Mouse (Mus musculus) lung, embryonic 14.5 days (tissue): ENCODE measurements around the gene Hist1h4m. TPM values are rescaled to one million over a fixed set of nuclear protein-coding genes. Genes with fewer than 3 reads are reported as not detected.
"Not testable (repeated sequence)": the region's sequence is repeated elsewhere in the genome, so short reads cannot be mapped to it uniquely, and the experiment has no call there.

Experiments used
- ATAC-seq: fragments of 200-750 bp; cut with Nextera tagmentation; 2 replicates; pipeline ENCODE4 v1.8.0; 2017; ENCODE audit warnings: mild to moderate bottlenecking, moderate TSS enrichment, moderate library complexity; ENCODE audit not compliant: insufficient read depth
- DNase-seq: peaks from one replicate; pipeline ENCODE4 v3.0.0-alpha.2; 2015
- H3K27ac ChIP-seq: fragments of 300-500 bp; sonication (generic); 2 replicates; pipeline ENCODE4 v1.5.1; 2014; ENCODE audit warnings: low read depth, mild to moderate bottlenecking, moderate library complexity
- H3K27me3 ChIP-seq: fragments of 300-500 bp; sonication (generic); 2 replicates; pipeline ENCODE4 v1.6.1; 2014; ENCODE audit warnings: low read length, control low read depth; ENCODE audit not compliant: insufficient read depth
- H3K36me3 ChIP-seq: fragments of 300-500 bp; sonication (generic); 2 replicates; pipeline ENCODE4 v1.6.1; 2014; ENCODE audit warnings: control low read depth; ENCODE audit not compliant: insufficient read depth
- H3K4me1 ChIP-seq: fragments of 300-500 bp; sonication (generic); 2 replicates; pipeline ENCODE4 v1.6.1; 2014; ENCODE audit warnings: antibody characterized with exemption, control low read depth; ENCODE audit not compliant: insufficient read depth
- H3K4me2 ChIP-seq: fragments of 300-500 bp; sonication (generic); 2 replicates; pipeline ENCODE4 v1.6.1; 2014; ENCODE audit warnings: mild to moderate bottlenecking
- H3K4me3 ChIP-seq: fragments of 300-500 bp; sonication (generic); 2 replicates; pipeline ENCODE4 v1.5.1; 2014; ENCODE audit warnings: low read depth, low read length
- H3K9ac ChIP-seq: fragments of 300-500 bp; sonication (generic); 2 replicates; pipeline ENCODE4 v1.6.1; 2014
- H3K9me3 ChIP-seq: fragments of 300-500 bp; sonication (generic); 2 replicates; pipeline ENCODE4 v1.6.1; 2016; ENCODE audit warnings: low read depth, low read length, control low read depth
- CTCF ChIP-seq: IDR thresholded peaks from 2 replicates; pipeline ENCODE4 v1.5.1; 2016; ENCODE audit warnings: antibody characterized with exemption, low read depth
- WGBS: fragments of 180-500 bp; shearing (Covaris S2); extraction: QIAGEN DNeasy Blood & Tissue Kit; methylation state at CpG from one replicate; pipeline ENCODE4 v1.1.7; 2014; 5-methylcytosine and 5-hydroxymethylcytosine counted together
- polyA plus RNA-seq: library from polyadenylated mRNA; unstranded; fragments of >200 nt; fragmentation: Nextera tagmentation; extraction: Ambion mirVana; gene quantifications from 2 replicates; pipeline ENCODE4 v1.2.1, GENCODE M21; 2014

Hist1h4m gene
- polyA plus RNA-seq, 1 experiment from 2014 or later = not detected

DNA sequence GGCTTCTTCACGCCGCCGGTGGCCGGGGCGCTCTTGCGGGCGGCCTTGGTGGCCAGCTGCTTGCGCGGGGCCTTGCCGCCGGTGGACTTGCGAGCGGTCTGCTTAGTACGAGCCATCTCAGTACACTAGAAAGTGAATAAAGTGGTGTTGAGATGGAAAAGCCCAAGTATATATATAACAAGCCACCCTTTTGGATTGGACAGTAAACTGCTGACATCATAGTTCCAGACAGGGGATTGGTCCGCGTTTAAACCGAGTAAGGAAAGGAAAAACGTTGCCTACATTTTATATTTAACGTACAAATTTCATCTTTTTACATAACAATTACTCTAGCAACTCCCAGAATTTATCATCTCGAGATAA is 28.3 kb upstream of the Hist1h4m start, which contains the start of gene Hist1h3i:
Gene Hist1h3i, minus strand, starts transcription at position 116 of the 363 bp plus-strand sequence.
- DNase-seq (peak; percentile 95), ATAC-seq (peak; percentile 67)
- peak within 1 kb of the TSS; percentile 90 for H3K4me2 ChIP-seq
- peaks cover 12% of the 10 kb centered on the region; the same call in 1 of the 2 replicates for H3K4me1 ChIP-seq
- H3K27me3 ChIP-seq = no peaks in the 10 kb centered on the region
- no peaks in the 10 kb centered on the region for H3K9me3 ChIP-seq
- H3K4me3 ChIP-seq = peak within 1 kb of the TSS; percentile 46
- H3K36me3 ChIP-seq = no peaks in the 10 kb centered on the region
- WGBS = under 1% methylated on average over 13 of the region's 20 CpGs
- TF ChIP-seq CTCF = no peak
- H3K27ac ChIP-seq = peak within 1 kb of the TSS; percentile 100
- peak within 1 kb of the TSS; percentile 79 for H3K9ac ChIP-seq

DNA sequence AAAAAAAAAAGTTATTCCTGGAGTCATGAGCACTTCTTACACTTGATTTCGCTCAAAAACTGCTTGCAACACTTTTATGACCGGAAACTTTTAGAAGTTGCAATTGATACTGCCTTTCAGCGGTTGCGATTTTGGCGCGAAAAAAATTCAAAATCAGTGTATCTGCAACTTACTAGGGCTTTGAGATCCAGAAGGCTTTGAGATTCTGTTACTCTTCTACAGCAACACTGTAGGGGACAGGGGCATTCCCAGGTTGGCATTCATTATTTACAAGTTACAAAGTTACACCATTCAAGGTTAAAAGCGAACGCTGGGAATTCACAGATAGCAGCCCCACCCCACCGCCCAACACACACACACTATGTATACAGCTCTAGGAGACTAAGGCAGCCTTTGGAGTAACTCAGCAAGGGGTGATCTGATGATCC is 27.8 kb upstream of the Hist1h4m start:
- Histone ChIP-seq H3K36me3 (no peaks in the 10 kb centered on the region), H3K4me2 (peak overlapping the region; percentile 90), H3K9me3 (no peaks in the 10 kb centered on the region), H3K27ac (peak overlapping the region; percentile 100), H3K4me3 (peak overlapping the region; percentile 46), H3K9ac (peak overlapping the region; percentile 45), H3K4me1 (peaks cover 17% of the 10 kb centered on the region; the same call in 1 of the 2 replicates), H3K27me3 (no peaks in the 10 kb centered on the region)
- ATAC-seq = no peak
- DNase-seq = peak; percentile 88
- WGBS = 1% methylated on average over 9 of the region's 9 CpGs
- TF ChIP-seq CTCF = no peak

DNA sequence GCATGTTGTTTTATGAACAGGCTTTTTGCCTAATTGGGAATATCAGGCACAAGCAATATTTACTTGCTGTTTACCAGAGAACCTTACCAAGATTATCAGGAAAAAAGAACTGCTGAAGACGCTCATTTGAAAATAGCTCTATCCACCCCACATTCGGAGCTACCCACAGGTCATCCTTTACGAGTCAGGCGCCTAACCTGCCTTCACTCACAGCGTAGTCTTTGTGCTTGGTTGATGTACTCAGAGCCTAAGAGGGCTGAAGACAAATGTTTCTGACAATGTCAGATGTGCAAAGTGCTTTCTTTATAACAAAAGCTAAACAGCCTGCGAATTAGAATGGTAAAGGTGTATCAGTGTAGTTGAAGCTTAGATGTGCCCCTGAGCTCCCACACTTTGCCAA is 27.2 kb upstream of the Hist1h4m start:
- peak overlapping the region; percentile 45 for H3K9ac ChIP-seq
- peaks cover 17% of the 10 kb centered on the region; the same call in 1 of the 2 replicates for H3K4me1 ChIP-seq
- ATAC-seq = no peak
- no peak overlapping the region for H3K4me3 ChIP-seq
- H3K36me3 ChIP-seq = no peaks in the 10 kb centered on the region
- no peak for TF ChIP-seq CTCF
- DNase-seq = peak; percentile 14
- WGBS = 28% methylated on average over 6 of the region's 6 CpGs
- no peaks in the 10 kb centered on the region for H3K9me3 ChIP-seq
- no peaks in the 10 kb centered on the region for H3K27me3 ChIP-seq
- peak overlapping the region; percentile 100 for H3K27ac ChIP-seq
- peak overlapping the region; percentile 90 for H3K4me2 ChIP-seq

- no peak for ATAC-seq
- Histone ChIP-seq H3K4me1 (peaks cover 17% of the 10 kb centered on the region; the same call in 1 of the 2 replicates), H3K27me3 (no peaks in the 10 kb centered on the region), H3K36me3 (no peaks in the 10 kb centered on the region), H3K4me2 (peak overlapping the region; percentile 64), H3K9ac (peak overlapping the region; percentile 61), H3K9me3 (no peaks in the 10 kb centered on the region), H3K27ac (peak overlapping the region; percentile 100), H3K4me3 (peak overlapping the region; percentile 34)
- 2% methylated on average over 8 of the region's 8 CpGs for WGBS
- DNase-seq = peak; percentile 82
- no peak for TF ChIP-seq CTCF
Observed at GRCm38 (mm10) chr13:21786189-21786898, 25.2 kb upstream of the Hist1h4m start.

- peak; percentile 92 for ATAC-seq
Observed at GRCm38 (mm10) chr13:21786899-21787629, 24.5 kb upstream of the Hist1h4m start, which contains the start of the genes Hist1h2an and Hist1h2bp. Hist1h2an (minus strand) TSS chr13:21787218. Hist1h2bp (plus strand) TSS chr13:21787461.

DNA sequence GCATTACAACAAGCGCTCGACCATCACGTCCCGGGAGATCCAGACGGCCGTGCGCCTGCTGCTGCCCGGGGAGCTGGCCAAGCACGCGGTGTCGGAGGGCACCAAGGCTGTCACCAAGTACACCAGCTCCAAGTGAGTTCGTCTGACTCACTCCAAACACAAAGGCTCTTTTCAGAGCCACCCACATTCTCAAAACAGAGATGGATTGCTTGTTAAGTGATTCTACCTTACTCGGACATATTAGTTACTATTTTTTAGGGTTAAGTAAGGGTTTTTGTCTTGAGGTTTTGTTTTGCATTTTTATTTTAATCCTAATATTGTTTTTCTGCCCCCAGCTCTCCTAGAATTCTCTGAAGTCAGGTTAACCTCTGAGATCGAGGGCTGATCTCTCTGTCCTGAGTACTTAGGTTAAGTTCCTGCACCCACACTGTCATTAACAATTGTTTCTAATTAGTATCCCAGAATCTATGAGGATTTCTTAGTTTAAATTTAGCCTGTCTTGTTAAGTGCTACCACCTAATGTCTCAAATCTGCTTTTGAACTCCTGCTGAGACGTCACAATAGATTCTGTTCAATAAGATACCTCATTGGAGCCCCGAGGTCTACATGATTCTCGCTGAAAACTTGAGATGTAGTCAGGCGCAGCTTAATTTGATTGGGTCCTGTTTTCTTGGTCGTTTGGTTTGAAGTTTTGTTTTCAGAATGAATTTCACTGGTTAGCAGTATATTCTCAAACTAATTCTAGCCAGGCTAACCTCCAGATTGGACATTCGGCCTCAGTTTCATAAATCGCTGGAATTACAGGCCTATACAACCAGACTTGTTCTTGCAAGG is 23.6 kb upstream of the Hist1h4m start:
- H3K4me1 ChIP-seq = peaks cover 17% of the 10 kb centered on the region; the same call in 1 of the 2 replicates
- H3K9me3 ChIP-seq = no peaks in the 10 kb centered on the region
- peak overlapping the region; percentile 24 for H3K4me3 ChIP-seq
- WGBS = 19% methylated on average over 13 of the region's 21 CpGs
- no peaks in the 10 kb centered on the region for H3K36me3 ChIP-seq
- H3K4me2 ChIP-seq = peak overlapping the region; percentile 57
- ATAC-seq (peak; percentile 19; the same call in 1 of the 2 replicates), DNase-seq (peak; percentile 56)
- no peak for TF ChIP-seq CTCF
- peak overlapping the region; percentile 58 for H3K9ac ChIP-seq
- H3K27ac ChIP-seq = peak overlapping the region; percentile 90
- H3K27me3 ChIP-seq = no peaks in the 10 kb centered on the region

More at GRCm38 (mm10) chr13:21786899-21787629, 24.5 kb upstream of the Hist1h4m start, which contains the start of the genes Hist1h2an and Hist1h2bp:
- H3K4me3 ChIP-seq = peak within 1 kb of the TSS; percentile 34
- H3K9me3 ChIP-seq, H3K36me3 ChIP-seq, H3K27me3 ChIP-seq: not testable (repeated sequence)
- under 1% methylated on average over 35 of the region's 63 CpGs for WGBS
- H3K9ac ChIP-seq = peak within 1 kb of the TSS; percentile 61
- H3K27ac ChIP-seq = peak within 1 kb of the TSS; percentile 100
- peak; percentile 100 for DNase-seq
- peaks cover 17% of the 10 kb centered on the region; the same call in 1 of the 2 replicates for H3K4me1 ChIP-seq
- peak within 1 kb of the TSS; percentile 64 for H3K4me2 ChIP-seq
